Mouse (Mus musculus): ENCODE measurements around the gene Cdk7. TPM values are rescaled to one million over a fixed set of nuclear protein-coding genes. Genes with fewer than 3 reads are reported as not detected.
"Not testable (repeated sequence)": the region's sequence is repeated elsewhere in the genome, so short reads cannot be mapped to it uniquely, and the experiment has no call there.

Cdk7 gene
- total RNA-seq (2021): 10 to 100 TPM; 42.2 to 42.3 TPM
- long read RNA-seq, experiment 1, transcript Cdk7-201 (12 exons, 1,988 nt): major isoform, 26 of 36 reads
- long read RNA-seq, experiment 1, partial matches to known transcripts: 4 of 36 reads
- long read RNA-seq, experiment 1, other reads (novel, unspliced or antisense): 6 of 36 reads
- long read RNA-seq, experiment 2, transcript Cdk7-201 (12 exons, 1,988 nt): major isoform, 18 of 23 reads
- long read RNA-seq, experiment 2, partial matches to known transcripts: 1 of 23 reads
- long read RNA-seq, experiment 2, other reads (novel, unspliced or antisense): 4 of 23 reads

DNA sequence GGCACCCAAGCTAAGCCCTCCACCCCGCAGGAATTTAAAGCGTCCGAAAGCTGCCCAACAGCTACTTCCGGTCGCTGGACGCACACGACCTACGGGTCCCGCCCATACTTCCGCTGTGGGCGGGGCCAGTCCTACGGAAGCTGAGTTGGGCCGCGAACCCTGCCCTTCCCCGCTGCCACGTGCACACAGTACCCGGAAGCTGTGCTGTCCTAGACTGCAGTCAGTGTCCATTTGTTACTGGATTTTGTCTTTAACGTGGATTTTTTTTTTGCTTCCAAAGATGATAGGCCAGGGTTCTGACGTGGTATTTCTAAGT is at the start of gene Cdk7:
Gene Cdk7 (minus strand): TSS at position 79 of the 316 bp plus-strand sequence.
- DNase-seq: peak; percentile 96

DNA sequence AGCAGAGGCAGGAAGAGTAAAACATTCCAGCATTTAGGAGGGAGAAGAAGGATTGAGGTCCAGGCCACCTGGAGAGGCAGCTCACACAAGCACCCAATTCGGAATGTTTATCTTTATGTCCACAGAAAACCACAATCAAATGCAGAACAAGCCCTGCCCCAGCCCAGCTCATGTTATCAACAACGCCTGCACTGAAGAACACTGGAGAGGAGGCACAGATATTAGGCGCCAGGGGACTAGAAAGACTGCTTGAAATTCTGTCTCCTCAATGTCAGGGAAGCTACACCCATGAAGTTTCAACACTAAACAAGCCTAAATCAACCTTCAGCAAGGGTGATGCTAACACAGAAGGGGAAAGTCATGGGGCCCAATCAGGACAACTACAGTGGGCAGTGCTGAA is 46.8 kb upstream of the Cdk7 start:
- DNase-seq: no peak

GRCm38 (mm10) chr13:100776710-100777109 is 46.0 kb upstream of the Cdk7 start:
- no peak for DNase-seq

DNA sequence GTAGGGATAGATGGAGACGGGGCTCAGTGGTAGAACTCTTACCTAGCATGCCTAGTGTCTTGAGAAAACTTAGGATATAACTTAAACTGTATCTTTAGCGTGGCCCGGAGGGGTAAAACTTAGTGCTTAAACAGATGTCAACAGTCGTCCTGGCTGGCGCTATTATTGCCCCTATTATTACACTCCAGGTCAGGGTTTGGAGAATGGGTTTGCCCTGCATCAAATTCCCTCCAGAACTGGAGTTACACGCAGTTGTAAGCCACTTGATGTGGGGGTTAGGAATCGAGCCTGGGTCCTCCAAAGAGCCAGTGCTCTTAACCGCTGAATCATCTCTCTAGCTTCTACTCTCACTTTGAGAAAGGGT is 45.3 kb upstream of the Cdk7 start:
- no peak for DNase-seq

DNA sequence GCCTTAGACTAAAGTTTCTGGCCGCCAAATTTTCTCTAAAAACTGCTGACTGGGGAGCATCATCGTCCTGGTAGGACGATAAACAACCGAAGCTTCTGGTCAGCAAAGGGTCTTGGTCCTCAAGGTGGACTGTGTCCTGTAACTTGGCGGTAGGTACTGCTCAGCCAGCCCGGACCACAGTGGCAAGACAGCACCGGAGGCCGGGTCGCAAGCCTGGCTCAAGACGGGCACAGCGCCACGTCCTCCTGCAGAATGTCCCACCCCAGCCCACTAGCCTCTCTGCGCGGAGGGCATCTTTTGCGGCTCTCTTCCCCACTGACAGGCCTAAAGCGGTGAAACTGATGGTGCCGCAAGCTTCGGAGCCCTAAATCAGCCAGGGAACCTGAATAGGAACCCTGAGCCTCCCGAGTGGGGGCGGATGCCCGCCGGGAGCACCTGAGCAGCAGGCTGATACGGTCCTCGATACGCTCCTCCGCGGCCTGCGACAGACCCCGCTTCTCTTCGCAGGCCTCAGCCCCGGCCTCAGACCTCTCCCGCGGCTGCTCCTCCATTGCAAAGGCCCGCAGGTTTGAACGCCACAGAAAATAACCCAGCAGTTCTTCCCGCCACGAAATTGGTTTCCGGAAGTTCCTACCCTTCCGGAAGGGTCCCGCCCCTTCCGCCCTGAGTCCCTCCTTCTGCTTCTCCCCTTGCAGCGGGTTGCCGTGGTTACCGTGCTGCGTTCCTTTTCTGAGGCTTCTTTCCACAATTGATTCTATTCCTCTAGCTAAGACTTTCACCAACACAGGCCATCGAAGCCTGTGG is 44.7 kb upstream of the Cdk7 start, which contains the start of gene Cenph:
Gene Cenph (minus strand): TSS at position 648 of the 804 bp plus-strand sequence.
- peak; percentile 90 for DNase-seq

DNA sequence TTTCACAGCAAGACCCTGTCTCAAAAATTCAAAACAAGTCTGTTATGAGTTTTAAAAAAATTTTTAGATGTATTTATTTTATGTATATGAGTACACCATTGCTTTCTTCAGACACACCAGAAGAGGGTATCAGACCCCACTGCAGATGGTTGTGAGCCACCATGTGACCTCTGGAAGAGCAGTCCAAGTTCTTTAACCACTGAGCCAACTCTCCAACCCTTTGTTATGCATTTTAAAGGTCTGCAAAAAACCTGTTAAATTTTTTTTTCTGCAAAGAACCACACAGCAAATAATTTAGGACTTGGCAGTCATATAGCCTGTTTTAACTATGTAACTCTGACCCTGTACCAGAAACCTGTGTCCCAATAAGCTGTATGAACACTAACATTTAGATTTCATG is 44.0 kb upstream of the Cdk7 start:
- no peak for DNase-seq

DNA sequence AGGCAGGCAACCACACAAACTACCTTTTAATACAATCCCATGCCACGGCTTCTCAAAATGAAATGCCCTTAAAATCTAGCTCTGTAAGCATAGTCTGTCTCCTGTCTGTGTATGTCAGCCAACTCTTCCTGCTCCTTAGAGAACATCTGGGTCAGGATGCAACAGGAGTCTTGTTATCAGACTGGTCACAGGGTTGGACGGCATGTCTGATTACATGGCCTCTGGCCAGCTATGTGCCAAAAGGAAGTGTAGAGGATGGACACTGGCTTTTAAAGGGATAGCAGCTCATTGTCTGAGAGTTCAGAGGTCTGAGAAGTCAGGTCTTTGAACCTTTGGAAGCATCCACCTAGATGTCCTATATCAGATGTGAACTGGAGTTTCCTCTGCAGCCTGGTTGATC is 24.6 kb upstream of the Cdk7 start:
- DNase-seq: no peak

DNA sequence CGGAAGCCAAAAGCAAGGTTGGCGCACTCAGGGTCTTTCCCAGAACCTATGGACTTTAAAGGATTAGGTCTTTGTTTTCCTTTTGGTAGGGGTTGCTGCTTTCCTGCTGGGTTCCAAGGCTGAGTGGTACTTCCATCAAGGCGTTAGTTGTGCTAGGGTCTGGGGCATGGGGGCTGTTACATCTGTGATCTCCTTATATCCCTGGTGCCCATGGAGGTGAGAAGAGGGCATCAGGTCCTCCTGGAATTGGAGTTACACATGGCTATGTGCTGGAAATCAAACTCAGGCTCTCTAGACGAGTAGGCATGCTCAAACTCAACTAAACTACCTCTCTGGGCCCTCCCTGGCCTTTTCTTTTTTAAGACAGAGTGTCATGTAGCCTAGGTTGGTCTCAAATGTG is 23.4 kb upstream of the Cdk7 start:
- DNase-seq: no peak

- no peak for DNase-seq
Measured at GRCm38 (mm10) chr13:100753011-100753410, 22.3 kb upstream of the Cdk7 start.

- DNase-seq: no peak
Measured at GRCm38 (mm10) chr13:100752529-100752928, 21.8 kb upstream of the Cdk7 start.

DNA sequence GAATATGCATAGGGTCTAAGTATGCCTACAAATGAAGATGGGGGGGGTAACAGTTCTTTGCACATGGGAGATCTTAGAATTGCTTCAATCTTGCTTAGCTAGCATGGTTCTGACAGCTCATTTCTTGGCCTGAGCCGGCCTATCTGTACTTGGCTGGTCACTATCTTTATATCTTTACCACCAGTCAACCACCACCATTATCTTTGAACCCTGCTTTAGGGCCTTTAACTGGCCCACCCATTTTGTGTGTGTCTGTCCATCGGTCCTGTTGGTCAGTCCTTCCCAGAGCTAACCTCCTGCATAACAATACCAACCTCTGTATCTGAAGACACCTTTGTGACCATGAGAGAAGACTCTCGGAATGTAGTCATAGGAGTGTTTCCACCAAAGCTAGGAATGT is 20.7 kb upstream of the Cdk7 start:
- no peak for DNase-seq

GRCm38 (mm10) chr13:100750799-100751198 is 20.1 kb upstream of the Cdk7 start:
- DNase-seq: no peak

GRCm38 (mm10) chr13:100748638-100749037 is 17.9 kb upstream of the Cdk7 start:
- DNase-seq: peak; percentile 45

GRCm38 (mm10) chr13:100746090-100746489 is 15.4 kb upstream of the Cdk7 start:
- DNase-seq: no peak

GRCm38 (mm10) chr13:100744036-100744744 is 13.5 kb upstream of the Cdk7 start, which contains the start of gene Mrps36:
Mrps36 (minus strand) TSS chr13:100744659.
- peak; percentile 96 for DNase-seq

- no peak for DNase-seq
Measured at GRCm38 (mm10) chr13:100743346-100744035, 12.8 kb upstream of the Cdk7 start.

DNA sequence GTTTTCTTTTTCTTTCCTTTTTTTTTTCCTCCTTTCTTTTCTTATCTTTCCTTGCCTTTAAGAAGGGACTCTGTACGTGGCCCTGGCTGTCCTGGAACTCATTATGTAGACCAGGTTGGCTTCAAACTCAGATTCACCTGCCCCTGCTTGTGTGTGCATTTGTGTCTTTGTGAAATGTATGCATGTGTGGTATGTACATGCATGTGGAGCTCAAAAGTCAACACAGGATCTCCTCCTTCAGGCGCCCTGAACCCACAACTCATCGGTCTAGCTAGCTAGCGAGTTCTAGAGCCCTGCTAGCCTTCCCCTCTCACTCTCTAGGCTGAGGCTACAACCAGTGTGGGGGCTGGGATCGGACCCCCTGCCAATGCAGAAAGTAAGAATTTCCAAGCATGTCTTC is 12.1 kb upstream of the Cdk7 start:
- no peak for DNase-seq

GRCm38 (mm10) chr13:100732756-100733155 is 2.0 kb upstream of the Cdk7 start:
- no peak for DNase-seq

DNA sequence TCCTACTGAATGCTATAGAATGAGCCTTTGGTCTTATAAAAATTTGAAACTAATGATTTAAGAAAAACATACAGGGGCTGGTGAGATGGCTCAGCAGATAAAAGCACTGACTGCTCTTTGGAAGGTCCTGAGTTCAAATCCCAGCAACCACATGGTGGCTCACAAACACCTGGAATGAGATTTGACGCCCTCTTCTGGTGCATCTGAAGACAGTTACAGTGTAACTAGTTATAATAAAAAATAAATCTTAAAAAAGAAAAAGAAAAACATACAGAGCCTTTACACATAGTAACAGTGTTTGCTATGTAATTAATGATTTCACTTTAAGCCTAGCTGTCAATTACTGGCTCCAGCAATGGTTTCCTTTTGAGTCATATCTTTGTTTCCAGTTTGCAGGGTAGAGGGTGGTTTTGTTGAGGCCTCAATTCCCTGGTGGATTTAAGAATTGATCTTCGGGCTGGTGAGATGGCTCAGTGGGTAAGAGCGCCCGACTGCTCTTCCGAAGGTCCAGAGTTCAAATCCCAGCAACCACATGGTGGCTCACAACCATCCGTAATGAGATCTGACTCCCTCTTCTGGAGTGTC is 815 bp upstream of the Cdk7 start:
- not testable (repeated sequence) for DNase-seq

GRCm38 (mm10) chr13:100730153-100730860 is 432 bp downstream of the Cdk7 start:
- DNase-seq: no peak

DNA sequence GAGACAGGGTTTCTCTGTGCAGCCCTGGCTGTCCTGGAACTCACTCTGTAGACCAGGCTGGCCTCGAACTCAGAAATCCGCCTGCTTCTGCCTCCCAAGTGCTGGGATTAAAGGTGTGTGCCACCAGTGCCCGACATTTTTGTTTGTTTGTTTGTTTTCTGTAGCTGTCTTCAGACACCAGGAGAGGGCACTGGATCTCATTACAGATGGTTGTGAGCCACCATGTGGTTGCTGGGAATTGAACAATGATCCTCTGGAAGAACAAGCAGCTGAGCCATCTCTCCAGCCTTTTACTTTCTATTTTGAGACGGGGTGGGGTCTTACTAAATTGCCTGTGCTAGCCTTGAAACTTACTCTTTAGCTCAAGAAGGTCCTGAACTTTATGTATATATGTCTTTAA is 2.2 kb downstream of the Cdk7 start:
- DNase-seq: not testable (repeated sequence)
